Mouse (Mus musculus) midbrain, embryonic 12.5 days (tissue): ENCODE data around the gene Zfp710. TPM values are rescaled to one million over a fixed set of nuclear protein-coding genes. Genes with fewer than 3 reads are reported as not detected.

Experiments
- ATAC-seq: fragments of 200-750 bp; cut with Nextera tagmentation; 2 replicates; pipeline ENCODE4 v1.8.0; 2017; ENCODE audit warnings: low read depth, moderate TSS enrichment, moderate library complexity; ENCODE audit not compliant: low FRiP score
- H3K27ac ChIP-seq: fragments of 300-500 bp; sonication (generic); replicated peaks from 2 replicates; pipeline ENCODE4 v1.5.1; 2016; ENCODE audit warnings: mild to moderate bottlenecking
- H3K27me3 ChIP-seq: fragments of 300-500 bp; sonication (generic); 2 replicates; pipeline ENCODE4 v1.6.1; 2016; ENCODE audit warnings: mild to moderate bottlenecking
- H3K36me3 ChIP-seq: fragments of 300-500 bp; sonication (generic); 2 replicates; pipeline ENCODE4 v1.6.1; 2016
- H3K4me1 ChIP-seq: fragments of 300-500 bp; sonication (generic); 2 replicates; pipeline ENCODE4 v1.6.1; 2016
- H3K4me2 ChIP-seq: fragments of 300-500 bp; sonication (generic); replicated peaks from 2 replicates; pipeline ENCODE4 v1.6.1; 2016; ENCODE audit warnings: mild to moderate bottlenecking, moderate library complexity
- H3K4me3 ChIP-seq: fragments of 300-500 bp; sonication (generic); 2 replicates; pipeline ENCODE4 v1.5.1; 2016; ENCODE audit warnings: mild to moderate bottlenecking
- H3K9ac ChIP-seq: fragments of 300-500 bp; sonication (generic); replicated peaks from 2 replicates; pipeline ENCODE4 v1.6.1; 2016; ENCODE audit warnings: mild to moderate bottlenecking, moderate library complexity
- H3K9me3 ChIP-seq: fragments of 300-500 bp; sonication (generic); 2 replicates; pipeline ENCODE4 v1.6.1; 2016; ENCODE audit warnings: mild to moderate bottlenecking
- WGBS: fragments of 180-500 bp; shearing (Covaris S2); methylation state at CpG from one replicate; pipeline ENCODE4 v1.1.7; 2016; 5-methylcytosine and 5-hydroxymethylcytosine counted together
- polyA plus RNA-seq: library from polyadenylated mRNA; unstranded; fragments of >200 nt; fragmentation: Nextera tagmentation; extraction: Ambion mirVana; gene quantifications from 2 replicates; pipeline ENCODE4 v1.2.1, GENCODE M21; 2016

Zfp710 gene
- polyA plus RNA-seq, 1 experiment from 2014 or later, result 31.1 TPM

DNA sequence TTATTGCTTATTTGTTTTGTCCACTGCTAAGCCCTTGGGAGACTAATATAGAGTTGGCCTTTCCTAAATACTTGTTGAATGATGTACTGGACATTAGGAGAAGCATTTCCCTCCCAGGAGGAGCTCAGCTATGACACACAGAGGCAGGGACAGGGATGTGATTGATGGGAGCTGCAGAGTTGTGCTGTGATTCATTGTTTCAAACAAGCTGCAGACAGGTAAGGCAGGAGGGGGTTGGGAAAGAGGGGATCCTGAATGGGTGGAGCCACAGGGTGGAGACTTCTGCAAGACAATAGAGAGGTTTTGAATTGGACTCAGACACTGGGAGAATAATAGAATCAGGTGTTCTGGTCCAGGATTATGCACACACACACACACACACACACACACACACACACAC, 5.4 kb downstream of the Zfp710 start:
- Histone ChIP-seq H3K9ac (no peak overlapping the region), H3K4me3 (no peak overlapping the region), H3K9me3 (no peaks in the 10 kb centered on the region), H3K4me2 (no peak overlapping the region), H3K36me3 (peaks cover 6% of the 10 kb centered on the region; the same call in 1 of the 2 replicates), H3K4me1 (peaks cover 69% of the 10 kb centered on the region), H3K27ac (no peak overlapping the region), H3K27me3 (no peaks in the 10 kb centered on the region)
- no peak for ATAC-seq

- ATAC-seq, result no peak
- H3K4me1 ChIP-seq, result peaks cover 69% of the 10 kb centered on the region
Observed at GRCm38 (mm10) chr7:80030486-80030885, 5.9 kb downstream of the Zfp710 start.

GRCm38 (mm10) chr7:80030987-80031386, 6.4 kb downstream of the Zfp710 start:
- Histone ChIP-seq H3K27ac (no peak overlapping the region), H3K36me3 (peaks cover 6% of the 10 kb centered on the region; the same call in 1 of the 2 replicates), H3K27me3 (no peaks in the 10 kb centered on the region), H3K4me2 (no peak overlapping the region), H3K4me3 (no peak overlapping the region), H3K9me3 (no peaks in the 10 kb centered on the region), H3K9ac (no peak overlapping the region), H3K4me1 (peaks cover 72% of the 10 kb centered on the region)
- ATAC-seq, result no peak
- WGBS, result 94% methylated on average over 8 of the region's 8 CpGs

More at GRCm38 (mm10) chr7:80030486-80030885, 5.9 kb downstream of the Zfp710 start:
- H3K9me3 ChIP-seq, result no peaks in the 10 kb centered on the region
- H3K4me2 ChIP-seq, result no peak overlapping the region
- no peak overlapping the region for H3K4me3 ChIP-seq
- no peak overlapping the region for H3K9ac ChIP-seq
- no peaks in the 10 kb centered on the region for H3K27me3 ChIP-seq
- H3K36me3 ChIP-seq, result peaks cover 6% of the 10 kb centered on the region; the same call in 1 of the 2 replicates
- H3K27ac ChIP-seq, result no peak overlapping the region
- WGBS, result 96% methylated on average over 8 of the region's 8 CpGs

DNA sequence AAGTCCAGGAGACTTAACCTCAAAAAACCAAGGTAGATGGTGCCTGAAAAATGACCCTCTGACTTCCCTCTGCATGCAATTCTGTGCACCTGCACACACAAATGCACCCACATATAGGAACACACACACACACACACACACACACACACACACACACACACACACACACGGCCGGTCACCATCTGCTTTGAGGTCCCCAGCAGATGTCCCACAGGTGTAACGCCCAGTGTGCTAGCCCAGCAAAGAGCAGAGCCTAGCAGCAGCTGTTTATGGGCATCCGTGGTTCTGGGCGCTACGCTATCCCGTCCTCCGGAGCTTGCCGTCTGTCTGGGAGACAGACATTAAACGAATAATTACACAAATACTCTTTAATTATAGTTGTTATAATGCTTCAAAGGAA, 6.9 kb downstream of the Zfp710 start:
- WGBS, result 72% methylated on average over 10 of the region's 10 CpGs
- no peak overlapping the region for H3K4me3 ChIP-seq
- no peak overlapping the region for H3K4me2 ChIP-seq
- no peak for ATAC-seq
- H3K9ac ChIP-seq, result no peak overlapping the region
- peaks cover 6% of the 10 kb centered on the region; the same call in 1 of the 2 replicates for H3K36me3 ChIP-seq
- no peaks in the 10 kb centered on the region for H3K9me3 ChIP-seq
- H3K4me1 ChIP-seq, result peaks cover 77% of the 10 kb centered on the region
- 0 out of 2 replicates have a peak overlapping the region, but pooled peaks have one; percentile 1 for H3K27ac ChIP-seq
- H3K27me3 ChIP-seq, result no peaks in the 10 kb centered on the region

- Histone ChIP-seq H3K4me3 (no peak overlapping the region), H3K36me3 (peaks cover 6% of the 10 kb centered on the region; the same call in 1 of the 2 replicates), H3K27me3 (no peaks in the 10 kb centered on the region), H3K4me1 (peaks cover 79% of the 10 kb centered on the region), H3K4me2 (0 out of 2 replicates have a peak overlapping the region, but pooled peaks have one; percentile 3), H3K27ac (peak overlapping the region; percentile 35; the same call in 1 of the 2 replicates), H3K9ac (no peak overlapping the region; the same call in 1 of the 2 replicates), H3K9me3 (no peaks in the 10 kb centered on the region)
- WGBS, result 28% methylated on average over 10 of the region's 10 CpGs
- ATAC-seq, result no peak; the same call in 1 of the 2 replicates
Observed at GRCm38 (mm10) chr7:80032216-80033052, 7.8 kb downstream of the Zfp710 start.

GRCm38 (mm10) chr7:80033064-80033717, 8.6 kb downstream of the Zfp710 start:
- no peak for ATAC-seq
- Histone ChIP-seq H3K36me3 (peaks cover 6% of the 10 kb centered on the region; the same call in 1 of the 2 replicates), H3K4me2 (no peak overlapping the region), H3K9ac (no peak overlapping the region), H3K4me1 (peaks cover 72% of the 10 kb centered on the region), H3K27me3 (no peaks in the 10 kb centered on the region), H3K9me3 (no peaks in the 10 kb centered on the region), H3K4me3 (no peak overlapping the region), H3K27ac (no peak overlapping the region)
- WGBS, result 85% methylated on average over 9 of the region's 9 CpGs

- H3K36me3 ChIP-seq, result peaks cover 6% of the 10 kb centered on the region; the same call in 1 of the 2 replicates
- H3K4me1 ChIP-seq, result peaks cover 66% of the 10 kb centered on the region
- ATAC-seq, result no peak
- no peak overlapping the region for H3K4me3 ChIP-seq
- 84% methylated on average over 9 of the region's 9 CpGs for WGBS
- H3K27ac ChIP-seq, result no peak overlapping the region
- no peaks in the 10 kb centered on the region for H3K9me3 ChIP-seq
- no peaks in the 10 kb centered on the region for H3K27me3 ChIP-seq
- H3K4me2 ChIP-seq, result no peak overlapping the region
- no peak overlapping the region for H3K9ac ChIP-seq
Observed at GRCm38 (mm10) chr7:80033771-80034170, 9.2 kb downstream of the Zfp710 start.

GRCm38 (mm10) chr7:80035086-80035485, 10.5 kb downstream of the Zfp710 start:
- Histone ChIP-seq H3K36me3 (peaks cover 6% of the 10 kb centered on the region; the same call in 1 of the 2 replicates), H3K27ac (peak overlapping the region; percentile 20; the same call in 1 of the 2 replicates), H3K4me1 (peaks cover 56% of the 10 kb centered on the region)

GRCm38 (mm10) chr7:80035748-80036147, 11.1 kb downstream of the Zfp710 start:
- H3K9ac ChIP-seq, result no peak overlapping the region

More at GRCm38 (mm10) chr7:80035086-80035485, 10.5 kb downstream of the Zfp710 start:
- no peak for ATAC-seq
- no peak overlapping the region for H3K4me2 ChIP-seq
- H3K9me3 ChIP-seq, result no peaks in the 10 kb centered on the region
- no peak overlapping the region for H3K4me3 ChIP-seq
- H3K9ac ChIP-seq, result no peak overlapping the region
- 65% methylated on average over 6 of the region's 6 CpGs for WGBS
- H3K27me3 ChIP-seq, result no peaks in the 10 kb centered on the region

DNA sequence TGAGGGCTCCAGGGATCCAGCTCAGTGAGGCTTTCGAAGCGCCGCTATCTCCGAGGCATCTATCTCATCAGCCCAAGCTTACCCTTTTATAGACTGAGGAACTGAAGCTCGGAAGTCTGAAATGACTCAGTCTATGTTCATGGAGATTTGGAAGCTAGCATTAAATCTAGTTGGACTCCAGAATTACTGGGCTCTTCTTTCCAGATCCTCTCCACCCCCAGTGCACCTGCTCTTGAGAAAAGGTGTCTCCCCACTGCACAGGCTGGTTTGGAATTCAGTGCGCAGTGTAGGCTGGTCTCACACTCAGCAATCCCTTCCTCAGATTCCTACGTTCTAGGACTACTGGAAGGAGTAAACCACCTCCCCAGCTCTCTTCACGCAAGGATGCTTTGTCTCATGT, 15.1 kb downstream of the Zfp710 start:
- Histone ChIP-seq H3K27ac (no peak overlapping the region), H3K4me2 (no peak overlapping the region), H3K27me3 (no peaks in the 10 kb centered on the region), H3K4me1 (peaks cover 35% of the 10 kb centered on the region), H3K4me3 (no peak overlapping the region), H3K36me3 (peaks cover 11% of the 10 kb centered on the region; the same call in 1 of the 2 replicates), H3K9me3 (no peaks in the 10 kb centered on the region), H3K9ac (no peak overlapping the region)
- 93% methylated on average over 8 of the region's 8 CpGs for WGBS
- ATAC-seq, result no peak

More at GRCm38 (mm10) chr7:80035748-80036147, 11.1 kb downstream of the Zfp710 start:
- ATAC-seq, result no peak
- 70% methylated on average over 4 of the region's 4 CpGs for WGBS
- Histone ChIP-seq H3K36me3 (peaks cover 3% of the 10 kb centered on the region; the same call in 1 of the 2 replicates), H3K4me2 (no peak overlapping the region), H3K4me1 (peaks cover 60% of the 10 kb centered on the region), H3K27me3 (no peaks in the 10 kb centered on the region), H3K4me3 (no peak overlapping the region), H3K27ac (0 out of 2 replicates have a peak overlapping the region, but pooled peaks have one; percentile 20), H3K9me3 (no peaks in the 10 kb centered on the region)

GRCm38 (mm10) chr7:80044170-80044569, 19.6 kb downstream of the Zfp710 start:
- Histone ChIP-seq H3K36me3 (peaks cover 11% of the 10 kb centered on the region; the same call in 1 of the 2 replicates), H3K4me3 (no peak overlapping the region), H3K27ac (peak overlapping the region; percentile 73), H3K9ac (no peak overlapping the region), H3K4me2 (no peak overlapping the region), H3K4me1 (peaks cover 43% of the 10 kb centered on the region), H3K9me3 (no peaks in the 10 kb centered on the region), H3K27me3 (no peaks in the 10 kb centered on the region)
- 81% methylated on average over 7 of the region's 7 CpGs for WGBS
- ATAC-seq, result no peak

GRCm38 (mm10) chr7:80047041-80047440, 22.4 kb downstream of the Zfp710 start:
- 84% methylated on average over 4 of the region's 4 CpGs for WGBS
- Histone ChIP-seq H3K27ac (no peak overlapping the region), H3K27me3 (no peaks in the 10 kb centered on the region), H3K9me3 (no peaks in the 10 kb centered on the region), H3K36me3 (peaks cover 2% of the 10 kb centered on the region; the same call in 1 of the 2 replicates), H3K9ac (no peak overlapping the region), H3K4me2 (no peak overlapping the region), H3K4me1 (peaks cover 47% of the 10 kb centered on the region), H3K4me3 (no peak overlapping the region)
- no peak for ATAC-seq
